Mouse (Mus musculus): ENCODE results near the gene G6pc. TPM values are rescaled to one million over a fixed set of nuclear protein-coding genes. Genes with fewer than 3 reads are reported as not detected.

Gene G6pc
- polyA plus RNA-seq, 1 experiment = not detected

DNA sequence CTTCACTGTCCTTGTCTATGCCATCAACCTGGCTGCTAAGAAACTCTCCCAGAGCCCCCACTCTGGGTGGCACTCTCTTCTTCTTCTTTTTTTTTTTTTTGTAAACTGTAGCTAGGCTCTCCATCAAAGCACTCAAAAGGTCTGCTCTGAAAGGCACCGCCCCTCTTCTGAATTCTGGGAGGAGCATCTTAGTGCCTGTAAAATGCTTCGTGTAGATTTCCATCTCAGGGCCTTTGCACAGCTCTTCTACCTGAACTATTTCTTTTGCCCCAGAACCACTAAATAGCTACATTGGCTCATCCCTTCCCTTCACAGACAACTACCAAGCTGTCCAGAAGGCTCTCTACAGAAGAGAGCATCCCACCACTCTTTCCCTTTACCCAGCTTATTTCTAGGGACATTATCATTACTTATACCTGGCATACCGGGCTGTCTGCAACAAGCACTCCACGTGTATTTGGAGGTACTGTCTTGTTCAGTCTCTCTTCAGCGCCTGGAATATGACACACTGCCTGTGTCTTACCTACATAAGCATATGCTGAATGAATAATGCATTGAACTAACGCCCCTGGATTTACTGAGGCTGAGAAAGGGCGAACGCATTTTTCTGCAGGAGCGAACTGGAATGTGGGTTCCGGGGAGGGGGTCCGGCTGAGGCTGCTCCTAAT is 49.2 kb downstream of the G6pc start:
- H3K4me1 ChIP-seq (ENCODE audit: control insufficient read depth, insufficient read depth, low read length) = no peaks in the 10 kb centered on the region
- no peak for DNase-seq
- H3K27ac ChIP-seq (ENCODE audit: insufficient read depth, low read length) = peak overlapping the region; percentile 55; the same call in 1 of the 2 replicates
- peak overlapping the region; percentile 90 for H3K4me3 ChIP-seq (replicated peaks; ENCODE audit: insufficient read depth, low read depth, low read length)
- no peaks in the 10 kb centered on the region for H3K27me3 ChIP-seq (ENCODE audit: control insufficient read depth, insufficient read depth, low read length)
- WGBS = 1% methylated on average over 11 of the region's 11 CpGs
- TF ChIP-seq POLR2A (IDR thresholded peaks at IDR 0.05; ENCODE audit: borderline replicate concordance, insufficient read depth, low read length) = no peak
- TF ChIP-seq CTCF (IDR thresholded peaks at IDR 0.05; ENCODE audit: borderline replicate concordance, insufficient read depth, low read depth, low read length) = no peak

DNA sequence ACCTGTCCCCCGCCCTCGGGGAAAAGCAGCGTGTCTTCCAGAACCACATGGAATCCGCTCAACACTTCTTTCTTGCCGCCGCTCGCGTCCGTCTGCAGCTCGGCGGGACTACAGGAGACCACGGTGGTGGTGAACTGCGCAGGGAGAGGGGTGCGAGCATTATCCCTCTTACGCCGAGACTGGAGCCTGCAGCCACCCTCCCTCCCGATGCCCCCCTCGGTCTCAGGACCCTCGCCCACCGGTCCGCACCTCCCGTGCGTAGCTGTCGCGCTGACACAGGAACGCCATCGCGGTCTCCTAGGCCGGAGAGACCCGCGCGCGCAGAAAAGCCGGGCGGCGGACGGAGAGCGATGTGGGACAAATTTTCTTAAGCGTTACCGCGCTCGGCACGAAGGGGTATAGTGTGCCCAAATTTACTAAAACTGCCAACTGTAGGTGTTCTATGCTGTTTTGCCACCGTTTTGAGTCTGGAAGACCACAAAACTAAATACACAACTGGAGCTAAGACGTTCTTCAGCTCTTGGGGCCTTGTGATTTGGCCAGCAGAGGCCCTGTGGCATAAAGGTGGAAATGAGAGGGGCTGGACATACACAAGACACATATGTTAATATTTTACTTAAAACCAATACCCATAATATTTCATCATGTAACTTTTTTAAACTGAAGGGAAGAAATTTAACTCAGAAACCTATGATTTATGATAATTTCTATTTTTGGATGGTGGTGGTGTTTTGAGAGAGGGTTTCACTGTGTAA is 49.9 kb downstream of the G6pc start, which contains the start of gene Aarsd1:
Gene Aarsd1, minus strand, starts transcription at position 515 of the 755 bp plus-strand sequence.
- Histone ChIP-seq H3K27me3 (ENCODE audit: control insufficient read depth, insufficient read depth, low read length) (no peaks in the 10 kb centered on the region), H3K4me3 (replicated peaks; ENCODE audit: insufficient read depth, low read depth, low read length) (peak within 1 kb of the TSS; percentile 90), H3K27ac (ENCODE audit: insufficient read depth, low read length) (peak within 1 kb of the TSS; percentile 60), H3K4me1 (ENCODE audit: control insufficient read depth, insufficient read depth, low read length) (no peaks in the 10 kb centered on the region)
- peak; percentile 90 to 95 for DNase-seq
- under 1% methylated on average over 45 of the region's 45 CpGs for WGBS
- TF ChIP-seq CTCF (IDR thresholded peaks at IDR 0.05; ENCODE audit: borderline replicate concordance, insufficient read depth, low read depth, low read length) = no peak
- peak; percentile 77 for TF ChIP-seq POLR2A (IDR thresholded peaks at IDR 0.05; ENCODE audit: borderline replicate concordance, insufficient read depth, low read length)

DNA sequence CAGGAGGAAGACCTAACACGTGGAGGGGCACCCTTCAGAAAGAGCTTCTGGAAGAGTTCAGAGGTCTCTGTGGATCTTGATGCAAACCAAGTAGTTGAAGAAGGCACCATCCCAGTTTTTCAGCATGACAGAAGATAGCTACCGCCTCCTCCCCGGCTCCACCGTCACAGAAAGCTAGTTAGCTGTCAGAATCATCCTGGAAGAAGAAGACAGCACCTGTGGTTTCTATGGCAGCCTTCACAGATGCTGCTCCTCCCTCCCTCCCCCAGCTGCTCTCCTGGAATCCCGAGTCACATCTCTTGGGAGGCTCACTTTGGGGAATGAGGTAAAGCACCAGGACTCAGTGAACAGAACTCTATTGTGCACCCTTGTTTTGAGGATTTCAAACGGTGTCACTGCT is 51.6 kb downstream of the G6pc start:
- no peak overlapping the region for H3K27ac ChIP-seq (ENCODE audit: insufficient read depth, low read length)
- no peaks in the 10 kb centered on the region; the same call in 1 of the 2 replicates for H3K4me1 ChIP-seq (ENCODE audit: control insufficient read depth, insufficient read depth, low read length)
- no peak for TF ChIP-seq POLR2A (IDR thresholded peaks at IDR 0.05; ENCODE audit: borderline replicate concordance, insufficient read depth, low read length)
- no peak for TF ChIP-seq CTCF (IDR thresholded peaks at IDR 0.05; ENCODE audit: borderline replicate concordance, insufficient read depth, low read depth, low read length)
- no peak overlapping the region for H3K4me3 ChIP-seq (replicated peaks; ENCODE audit: insufficient read depth, low read depth, low read length)
- WGBS = 48% methylated on average over 6 of the region's 6 CpGs
- no peaks in the 10 kb centered on the region for H3K27me3 ChIP-seq (ENCODE audit: control insufficient read depth, insufficient read depth, low read length)
- no peak for DNase-seq

GRCm38 (mm10) chr11:101419610-101420009 is 52.2 kb downstream of the G6pc start:
- no peak for TF ChIP-seq POLR2A (IDR thresholded peaks at IDR 0.05; ENCODE audit: borderline replicate concordance, insufficient read depth, low read length)
- TF ChIP-seq CTCF (IDR thresholded peaks at IDR 0.05; ENCODE audit: borderline replicate concordance, insufficient read depth, low read depth, low read length) = no peak
- peaks cover 4% of the 10 kb centered on the region for H3K4me1 ChIP-seq (ENCODE audit: control insufficient read depth, insufficient read depth, low read length)
- DNase-seq = no peak
- H3K27me3 ChIP-seq (ENCODE audit: control insufficient read depth, insufficient read depth, low read length) = no peaks in the 10 kb centered on the region
- 33% methylated on average over 3 of the region's 3 CpGs for WGBS
- no peak overlapping the region for H3K4me3 ChIP-seq (replicated peaks; ENCODE audit: insufficient read depth, low read depth, low read length)
- no peak overlapping the region for H3K27ac ChIP-seq (ENCODE audit: insufficient read depth, low read length)

DNA sequence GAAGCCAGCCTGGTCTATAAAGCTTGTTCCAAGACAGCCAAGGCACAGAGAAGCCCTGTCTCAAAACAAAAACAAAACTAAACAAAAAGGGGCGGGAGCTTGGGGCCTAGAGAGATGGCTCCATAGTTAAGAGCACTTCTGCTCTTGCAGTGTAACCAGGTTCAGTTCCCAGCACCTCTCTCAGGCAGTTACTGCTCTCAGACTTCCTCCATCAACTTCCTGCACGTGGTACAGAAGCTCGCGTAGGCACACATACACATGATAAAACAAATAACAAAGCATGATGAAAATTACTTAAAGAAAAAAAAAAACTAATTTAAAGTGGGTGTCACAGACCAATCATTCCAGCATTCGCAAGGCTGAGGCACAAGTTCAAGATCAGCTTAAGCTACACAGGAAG is 52.8 kb downstream of the G6pc start:
- H3K27me3 ChIP-seq (ENCODE audit: control insufficient read depth, insufficient read depth, low read length) = no peaks in the 10 kb centered on the region

DNA sequence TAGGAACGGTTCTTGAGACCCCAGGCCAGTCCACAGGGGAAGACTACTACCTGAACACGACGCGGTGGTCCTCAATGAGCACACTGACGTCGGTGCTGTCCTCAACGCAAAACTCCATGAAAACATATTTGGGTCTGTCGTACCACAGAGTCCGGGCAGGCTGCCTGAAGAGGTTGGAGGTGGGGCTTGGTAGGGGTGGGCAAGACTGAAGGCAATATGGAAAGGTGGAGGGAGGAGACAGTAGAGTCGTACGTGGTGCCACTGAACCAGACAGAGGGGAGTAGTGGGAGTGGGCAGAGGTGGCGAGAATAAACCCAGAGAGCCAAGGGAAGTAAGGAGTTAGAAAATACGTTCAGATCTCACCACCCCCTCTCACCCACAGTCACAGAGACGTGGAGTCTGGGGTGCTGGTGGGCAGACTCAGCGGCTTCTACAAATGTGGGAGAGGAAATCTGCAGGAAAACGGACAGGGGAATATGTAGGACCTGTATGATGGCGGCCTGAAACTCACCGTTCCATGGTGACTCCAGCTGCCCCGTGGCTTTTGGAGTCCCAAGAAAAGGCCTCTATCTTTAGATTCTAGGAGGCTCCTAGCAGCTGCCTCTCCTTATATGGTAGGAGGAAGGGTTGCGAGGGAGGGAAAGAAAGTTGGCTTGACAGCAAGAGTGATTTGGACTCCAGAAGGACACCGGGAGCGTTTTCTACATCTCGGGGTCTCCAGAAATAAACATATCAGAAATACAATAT is 56.9 kb downstream of the G6pc start, which contains the start of gene Gm27029:
Gene Gm27029, minus strand, starts transcription at position 692 of the 747 bp plus-strand sequence.
- DNase-seq = no peak
- Histone ChIP-seq H3K27me3 (ENCODE audit: control insufficient read depth, insufficient read depth, low read length) (no peaks in the 10 kb centered on the region), H3K4me3 (replicated peaks; ENCODE audit: insufficient read depth, low read depth, low read length) (peak within 1 kb of the TSS; percentile 98), H3K27ac (ENCODE audit: insufficient read depth, low read length) (peak within 1 kb of the TSS; percentile 78), H3K4me1 (ENCODE audit: control insufficient read depth, insufficient read depth, low read length) (peaks cover 9% of the 10 kb centered on the region)
- no peak for TF ChIP-seq CTCF (IDR thresholded peaks at IDR 0.05; ENCODE audit: borderline replicate concordance, insufficient read depth, low read depth, low read length)
- no peak for TF ChIP-seq POLR2A (IDR thresholded peaks at IDR 0.05; ENCODE audit: borderline replicate concordance, insufficient read depth, low read length)
- WGBS = 2% methylated on average over 23 of the region's 23 CpGs

More for the DNA sequence above, 52.8 kb downstream of the G6pc start:
- TF ChIP-seq CTCF (IDR thresholded peaks at IDR 0.05; ENCODE audit: borderline replicate concordance, insufficient read depth, low read depth, low read length) (no peak), POLR2A (IDR thresholded peaks at IDR 0.05; ENCODE audit: borderline replicate concordance, insufficient read depth, low read length) (no peak)
- DNase-seq = no peak
- WGBS = 91% methylated on average over 5 of the region's 5 CpGs
- H3K4me1 ChIP-seq (ENCODE audit: control insufficient read depth, insufficient read depth, low read length) = peaks cover 4% of the 10 kb centered on the region
- H3K27ac ChIP-seq (ENCODE audit: insufficient read depth, low read length) = no peak overlapping the region
- H3K4me3 ChIP-seq (replicated peaks; ENCODE audit: insufficient read depth, low read depth, low read length) = no peak overlapping the region

Data from cerebellum, adult 2 months (tissue).